Mouse (Mus musculus) lung, embryonic 15.5 days (tissue): ENCODE measurements around the gene Meis3. TPM values are rescaled to one million over a fixed set of nuclear protein-coding genes. Genes with fewer than 3 reads are reported as not detected.

ENCODE experiments used
- ATAC-seq: fragments of 200-750 bp; cut with Nextera tagmentation; 2 replicates; pipeline ENCODE4 v1.8.0; 2017; ENCODE audit warnings: moderate number of reproducible peaks, borderline replicate concordance; ENCODE audit not compliant: low FRiP score, low TSS enrichment; ENCODE audit errors: extremely low read depth
- H3K27ac ChIP-seq: fragments of 300-500 bp; sonication (generic); 2 replicates; pipeline ENCODE4 v1.5.1; 2015; ENCODE audit warnings: moderate library complexity, mild to moderate bottlenecking, inconsistent platforms
- H3K27me3 ChIP-seq: fragments of 300-500 bp; sonication (generic); 2 replicates; pipeline ENCODE4 v1.6.1; 2015; ENCODE audit warnings: inconsistent platforms
- H3K36me3 ChIP-seq: fragments of 300-500 bp; sonication (generic); 2 replicates; pipeline ENCODE4 v1.6.1; 2015; ENCODE audit warnings: inconsistent platforms
- H3K4me1 ChIP-seq: fragments of 300-500 bp; sonication (generic); 2 replicates; pipeline ENCODE4 v1.6.1; 2015; ENCODE audit warnings: inconsistent platforms
- H3K4me2 ChIP-seq: fragments of 300-500 bp; sonication (generic); 2 replicates; pipeline ENCODE4 v1.6.1; 2015; ENCODE audit warnings: inconsistent platforms, mild to moderate bottlenecking, moderate library complexity
- H3K4me3 ChIP-seq: fragments of 300-500 bp; sonication (generic); 2 replicates; pipeline ENCODE4 v1.5.1; 2015; ENCODE audit warnings: mild to moderate bottlenecking, inconsistent platforms
- H3K9ac ChIP-seq: fragments of 300-500 bp; sonication (generic); 2 replicates; pipeline ENCODE4 v1.6.1; 2015; ENCODE audit warnings: inconsistent platforms
- H3K9me3 ChIP-seq: fragments of 300-500 bp; sonication (generic); 2 replicates; pipeline ENCODE4 v1.6.1; 2016; ENCODE audit warnings: inconsistent platforms
- WGBS: fragments of 180-500 bp; shearing (Covaris S2); methylation state at CpG from one replicate; pipeline ENCODE4 v1.1.7; 2015; 5-methylcytosine and 5-hydroxymethylcytosine counted together
- polyA plus RNA-seq: library from polyadenylated mRNA; unstranded; fragments of >200 nt; fragmentation: Nextera tagmentation; extraction: Ambion mirVana; gene quantifications from 2 replicates; pipeline ENCODE4 v1.2.1, GENCODE M21; 2015

Gene Meis3
- 20.2 and 20.6 TPM in 2 replicates for polyA plus RNA-seq

DNA sequence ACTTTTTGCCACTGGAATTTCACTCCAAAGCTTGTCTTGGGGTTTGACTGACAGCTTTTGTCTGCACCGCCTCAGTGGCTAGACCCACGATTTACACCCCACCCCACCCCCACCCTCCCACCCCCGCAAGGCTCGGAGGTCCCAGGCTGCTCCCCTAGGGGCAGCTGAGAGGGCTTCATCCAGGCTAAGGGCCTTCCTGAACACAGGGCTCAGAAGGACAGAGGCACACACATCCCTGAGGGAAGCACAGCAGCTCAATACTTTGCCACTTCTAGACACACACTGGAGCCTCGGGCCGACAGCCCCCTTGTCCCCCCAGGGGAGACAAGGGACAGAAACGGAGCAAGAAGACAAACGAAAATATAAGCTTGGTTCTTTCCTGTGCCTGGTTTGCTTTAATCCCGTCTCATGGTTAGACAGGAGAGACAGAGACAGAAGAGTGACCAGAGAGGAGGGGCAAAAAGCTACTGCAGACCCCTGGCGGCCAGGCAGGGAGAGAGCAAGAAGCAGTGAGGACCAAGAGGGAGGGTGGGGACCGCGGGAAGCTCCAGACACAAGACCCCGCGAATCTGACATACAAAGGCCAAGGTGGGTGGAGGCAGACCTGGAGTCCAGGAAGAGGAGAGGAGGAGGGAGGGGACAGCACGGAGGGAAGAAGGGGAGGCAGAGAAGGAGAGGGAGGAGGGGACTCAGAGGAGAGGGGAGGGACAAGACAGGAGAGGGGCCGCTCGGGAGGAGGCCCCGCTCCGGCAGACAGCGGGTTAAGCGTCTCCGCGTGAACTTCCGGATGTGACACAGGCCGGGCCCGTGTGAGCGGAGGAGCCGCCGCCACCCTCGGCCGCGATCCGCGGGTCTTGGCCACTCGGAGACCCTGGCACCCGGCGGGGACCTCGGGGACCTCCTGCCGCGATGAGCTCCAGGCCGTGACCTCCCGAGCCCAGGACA, at the start of gene Meis3:
Meis3 (plus strand) TSS at position 494 of the 945 bp plus-strand sequence.
- WGBS, result under 1% methylated on average over 39 of the region's 42 CpGs
- Histone ChIP-seq H3K9ac (peak within 1 kb of the TSS; percentile 66), H3K27me3 (no peaks in the 10 kb centered on the region; the same call in 1 of the 2 replicates), H3K9me3 (no peaks in the 10 kb centered on the region), H3K4me3 (peak within 1 kb of the TSS; percentile 66), H3K4me2 (peak within 1 kb of the TSS; percentile 90), H3K36me3 (no peaks in the 10 kb centered on the region), H3K27ac (peak within 1 kb of the TSS; percentile 37; the same call in 1 of the 2 replicates), H3K4me1 (peaks cover 8% of the 10 kb centered on the region; the same call in 1 of the 2 replicates)
- ATAC-seq, result peak; percentile 87

DNA sequence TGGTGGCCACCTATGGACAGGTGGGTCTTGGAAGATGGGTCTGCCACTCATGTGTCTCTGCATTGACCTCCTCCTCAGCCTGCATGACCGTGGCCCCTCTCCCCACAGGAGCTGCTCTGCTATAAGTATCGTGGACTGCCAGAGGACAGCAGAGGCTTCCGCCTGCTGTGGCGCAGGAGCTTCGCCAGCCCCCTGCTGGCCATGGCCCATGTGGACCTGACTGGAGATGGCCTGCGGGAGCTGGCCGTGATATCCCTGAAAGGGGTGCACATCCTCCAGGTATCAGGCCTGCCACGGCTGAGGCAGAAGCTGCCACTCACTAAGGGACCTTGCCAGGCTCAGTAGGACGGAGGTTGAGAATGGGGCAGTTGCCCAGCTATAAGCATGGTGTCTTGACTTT, 49.1 kb upstream of the Meis3 start:
- ATAC-seq, result no peak
- H3K4me3 ChIP-seq, result no peak overlapping the region
- no peak overlapping the region for H3K9ac ChIP-seq
- no peaks in the 10 kb centered on the region for H3K36me3 ChIP-seq
- no peaks in the 10 kb centered on the region for H3K27me3 ChIP-seq
- no peak overlapping the region for H3K4me2 ChIP-seq
- H3K27ac ChIP-seq, result no peak overlapping the region
- H3K9me3 ChIP-seq, result no peaks in the 10 kb centered on the region
- WGBS, result 74% methylated on average over 9 of the region's 9 CpGs
- peaks cover 21% of the 10 kb centered on the region for H3K4me1 ChIP-seq

DNA sequence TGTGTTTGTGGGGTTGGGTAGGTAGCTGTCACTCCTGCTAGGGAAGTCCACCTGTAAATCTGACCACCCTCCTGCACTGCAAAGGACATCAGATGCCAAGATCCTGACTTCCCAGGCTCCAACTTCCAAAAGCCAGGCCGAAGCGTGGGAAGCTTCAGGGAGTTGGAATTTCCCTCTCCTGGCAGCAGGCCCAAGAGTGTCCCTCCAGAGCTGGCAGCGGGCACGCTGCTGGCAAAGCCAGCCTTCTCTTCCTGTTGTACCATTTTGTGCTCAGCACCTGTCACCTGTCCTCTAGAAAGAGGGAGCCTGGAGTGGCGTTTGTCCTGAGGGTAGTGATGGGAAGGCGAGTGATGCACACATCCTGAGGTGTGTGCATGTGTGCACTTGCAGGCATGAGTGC, 46.5 kb upstream of the Meis3 start:
- Histone ChIP-seq H3K9ac (no peak overlapping the region), H3K9me3 (no peaks in the 10 kb centered on the region), H3K27ac (no peak overlapping the region), H3K4me3 (no peak overlapping the region), H3K27me3 (peaks cover 6% of the 10 kb centered on the region; the same call in 1 of the 2 replicates), H3K4me1 (peaks cover 33% of the 10 kb centered on the region), H3K36me3 (no peaks in the 10 kb centered on the region), H3K4me2 (no peak overlapping the region)
- WGBS, result 69% methylated on average over 6 of the region's 6 CpGs
- no peak for ATAC-seq

DNA sequence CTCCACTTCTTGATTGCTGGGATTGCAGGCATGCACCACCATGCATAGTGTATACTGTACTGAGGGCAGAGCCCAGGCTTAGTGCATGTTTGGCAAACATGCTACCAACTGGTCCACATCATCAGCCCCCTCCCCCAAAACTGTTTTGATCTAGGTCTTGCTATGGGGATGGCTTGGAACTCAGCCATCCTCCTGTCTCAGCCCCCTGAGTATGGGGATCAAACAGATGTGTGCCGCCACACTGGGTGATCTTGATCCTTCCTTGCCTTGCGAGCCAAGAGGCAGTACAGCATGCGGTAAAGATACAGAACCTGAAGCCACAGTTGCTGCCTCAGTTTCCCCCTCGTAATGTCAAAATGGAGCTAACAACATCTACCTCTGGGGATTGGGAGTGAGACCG, 46.0 kb upstream of the Meis3 start:
- Histone ChIP-seq H3K27ac (no peak overlapping the region), H3K9ac (no peak overlapping the region)
- WGBS, result 63% methylated on average over 5 of the region's 5 CpGs

DNA sequence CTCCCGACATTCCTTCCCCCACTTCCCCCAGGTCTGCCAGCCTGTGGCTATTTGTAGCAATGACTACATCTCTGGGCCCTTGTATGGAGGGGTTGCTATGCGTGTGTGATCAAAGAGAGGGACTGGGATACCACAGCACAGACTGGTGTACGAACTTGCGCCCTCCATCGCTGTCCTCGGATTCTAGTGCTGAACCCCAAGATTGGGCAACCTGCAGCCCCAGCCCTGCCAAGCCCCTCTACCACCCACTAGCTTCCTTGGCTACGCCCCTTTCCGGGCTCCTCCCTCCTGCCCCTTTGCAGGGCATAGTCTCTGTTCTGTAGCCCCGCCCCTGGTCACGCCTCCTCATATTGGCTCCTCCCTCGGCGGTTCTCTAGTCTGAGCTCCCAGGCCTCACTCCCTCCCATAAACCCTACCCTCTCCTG, 45.5 kb upstream of the Meis3 start, which contains the start of gene Slc8a2:
Slc8a2 (plus strand) TSS at position 406 of the 425 bp plus-strand sequence.
- no peaks in the 10 kb centered on the region for H3K9me3 ChIP-seq
- H3K4me1 ChIP-seq, result peaks cover 33% of the 10 kb centered on the region
- H3K9ac ChIP-seq, result peak within 1 kb of the TSS; percentile 52
- peak within 1 kb of the TSS; percentile 80 for H3K4me2 ChIP-seq
- peak within 1 kb of the TSS; percentile 47 for H3K4me3 ChIP-seq
- WGBS, result 3% methylated on average over 12 of the region's 12 CpGs
- peak within 1 kb of the TSS; percentile 52; the same call in 1 of the 2 replicates for H3K27ac ChIP-seq
- no peaks in the 10 kb centered on the region for H3K36me3 ChIP-seq
- peaks cover 6% of the 10 kb centered on the region; the same call in 1 of the 2 replicates for H3K27me3 ChIP-seq
- peak; percentile 85 for ATAC-seq

More for the DNA sequence above, 46.0 kb upstream of the Meis3 start:
- ATAC-seq, result no peak
- H3K4me1 ChIP-seq, result peaks cover 33% of the 10 kb centered on the region
- H3K36me3 ChIP-seq, result no peaks in the 10 kb centered on the region
- no peak overlapping the region for H3K4me3 ChIP-seq
- H3K4me2 ChIP-seq, result peak overlapping the region; percentile 80
- H3K9me3 ChIP-seq, result no peaks in the 10 kb centered on the region
- peaks cover 6% of the 10 kb centered on the region; the same call in 1 of the 2 replicates for H3K27me3 ChIP-seq

DNA sequence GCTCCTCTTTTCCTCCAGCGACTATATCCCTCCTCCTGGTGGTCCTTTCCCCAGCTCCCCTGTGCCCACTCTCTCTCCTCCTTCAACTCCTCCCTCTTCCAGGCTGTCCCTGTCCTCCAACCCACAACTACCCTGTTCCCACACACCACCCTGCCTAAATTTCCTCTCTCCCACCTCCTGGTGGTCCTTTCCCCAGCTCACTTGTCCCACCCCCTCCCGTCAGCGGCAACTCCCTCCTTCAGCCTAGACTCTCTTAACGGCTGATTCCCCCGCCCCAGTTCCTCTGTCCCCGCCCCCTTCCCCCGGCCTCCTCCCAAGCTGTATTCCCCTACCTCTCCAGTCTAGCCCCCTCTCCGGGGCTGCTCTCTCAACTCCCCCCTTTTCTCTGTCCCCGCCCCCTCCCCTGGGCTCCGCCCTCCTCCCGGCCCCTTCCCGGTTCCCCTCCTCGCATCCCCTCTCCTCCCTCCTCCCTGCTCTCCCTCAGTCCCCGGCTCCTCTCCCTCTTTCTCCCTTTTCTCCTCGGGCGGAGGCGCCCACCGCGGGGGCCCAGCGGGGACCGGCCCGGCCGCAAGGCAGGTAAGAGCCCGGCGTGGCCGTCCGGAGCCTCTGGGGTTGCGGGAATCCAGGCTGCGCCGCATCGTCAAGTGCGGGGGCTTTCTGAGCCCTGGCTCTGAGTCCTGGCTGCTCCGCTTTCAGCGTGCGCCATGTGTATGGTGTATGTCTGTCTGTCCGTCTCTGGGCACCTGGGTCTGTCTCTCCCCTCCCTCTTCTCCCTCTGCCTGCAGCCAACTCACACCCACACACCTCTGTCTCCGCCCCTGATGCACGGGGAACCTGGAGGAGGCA, 44.8 kb upstream of the Meis3 start:
- Histone ChIP-seq H3K36me3 (no peaks in the 10 kb centered on the region), H3K27me3 (peaks cover 6% of the 10 kb centered on the region; the same call in 1 of the 2 replicates), H3K4me2 (peak overlapping the region; percentile 80), H3K27ac (peak overlapping the region; percentile 52; the same call in 1 of the 2 replicates), H3K9ac (peak overlapping the region; percentile 52), H3K9me3 (no peaks in the 10 kb centered on the region), H3K4me3 (peak overlapping the region; percentile 47), H3K4me1 (peaks cover 33% of the 10 kb centered on the region)
- peak; percentile 82 for ATAC-seq
- WGBS, result under 1% methylated on average over 37 of the region's 38 CpGs

DNA sequence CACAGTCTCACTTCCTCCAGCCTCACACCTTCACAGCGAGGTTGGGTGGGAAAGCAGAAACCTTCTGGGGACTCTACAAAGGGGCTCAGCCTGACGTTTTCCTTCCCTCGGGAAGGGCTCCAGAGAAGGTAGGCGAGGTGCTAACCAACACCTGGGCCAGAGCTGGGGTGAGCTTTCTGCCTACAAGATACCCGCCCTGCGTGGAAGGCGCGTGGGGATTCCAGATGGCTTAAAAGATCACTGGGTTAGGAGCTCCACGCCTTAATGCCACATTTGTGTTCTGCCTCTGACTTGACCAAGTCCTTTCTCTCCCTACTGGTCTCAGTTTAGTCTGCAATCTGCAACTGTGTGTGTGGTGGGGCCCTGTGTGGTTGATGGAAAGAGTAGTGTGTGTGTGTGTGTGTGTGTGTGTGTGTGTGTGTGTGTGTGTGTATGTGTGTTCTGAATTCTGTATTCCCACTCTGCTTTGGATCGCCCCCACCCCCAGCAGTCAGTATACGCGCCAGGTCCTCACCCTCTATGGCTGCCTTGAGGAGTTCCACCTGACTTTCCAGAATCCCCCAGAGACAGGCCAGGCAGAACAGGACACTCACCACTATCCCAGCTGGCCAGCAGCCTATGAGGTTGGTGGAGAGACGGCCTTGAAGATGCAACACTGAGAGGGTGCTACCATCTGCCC, 43.8 kb upstream of the Meis3 start:
- H3K36me3 ChIP-seq, result no peaks in the 10 kb centered on the region
- peak overlapping the region; percentile 80 for H3K4me2 ChIP-seq
- H3K9ac ChIP-seq, result no peak overlapping the region
- no peak overlapping the region for H3K27ac ChIP-seq
- H3K9me3 ChIP-seq, result no peaks in the 10 kb centered on the region
- peaks cover 33% of the 10 kb centered on the region for H3K4me1 ChIP-seq
- H3K27me3 ChIP-seq, result peaks cover 6% of the 10 kb centered on the region; the same call in 1 of the 2 replicates
- ATAC-seq, result no peak
- 27% methylated on average over 13 of the region's 13 CpGs for WGBS
- peak overlapping the region; percentile 47 for H3K4me3 ChIP-seq

DNA sequence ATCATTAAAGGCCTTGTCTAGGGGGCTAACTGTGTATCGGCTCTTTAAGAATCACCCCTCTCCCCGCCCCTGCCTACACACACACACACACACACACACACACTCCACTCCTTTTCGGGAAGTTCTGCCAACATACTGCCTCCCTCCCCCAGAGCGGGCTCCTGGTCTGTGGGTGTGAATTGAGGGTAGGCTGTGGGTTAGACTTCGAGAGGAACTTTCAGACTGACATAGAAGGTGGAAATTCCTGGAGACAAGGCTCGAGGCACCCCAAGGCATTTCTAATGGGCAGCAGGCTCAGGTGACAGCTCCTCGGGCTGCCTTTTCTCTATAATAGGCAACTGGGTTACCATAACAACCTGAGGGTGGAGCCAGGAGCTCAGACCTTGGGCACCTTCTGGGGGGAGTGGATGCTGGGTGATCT, 42.7 kb upstream of the Meis3 start:
- H3K4me2 ChIP-seq, result no peak overlapping the region

DNA sequence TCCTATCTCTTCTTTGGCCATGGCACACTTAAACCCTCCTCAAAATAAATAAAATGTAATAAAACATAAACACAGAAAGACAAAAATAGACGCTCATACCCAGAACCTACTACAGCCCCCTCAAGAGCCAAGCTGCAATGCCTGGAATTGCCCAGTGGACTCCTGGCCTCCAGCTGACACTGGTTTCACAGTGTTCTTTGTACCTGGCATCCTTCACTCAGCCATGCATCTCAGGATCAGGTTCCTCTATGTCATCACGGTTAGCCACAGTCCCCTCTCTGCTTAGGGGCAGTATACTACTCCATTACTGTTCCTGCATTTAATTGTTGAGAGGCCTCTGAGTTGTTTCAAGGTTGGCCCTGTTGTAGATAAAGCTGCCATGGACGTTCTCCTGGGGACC, 42.0 kb upstream of the Meis3 start:
- Histone ChIP-seq H3K9ac (no peak overlapping the region), H3K4me2 (no peak overlapping the region), H3K27ac (no peak overlapping the region), H3K4me1 (peaks cover 33% of the 10 kb centered on the region), H3K4me3 (no peak overlapping the region), H3K9me3 (no peaks in the 10 kb centered on the region), H3K36me3 (no peaks in the 10 kb centered on the region), H3K27me3 (peaks cover 6% of the 10 kb centered on the region; the same call in 1 of the 2 replicates)
- 48% methylated on average over 3 of the region's 3 CpGs for WGBS
- ATAC-seq, result no peak

More for the DNA sequence above, 42.7 kb upstream of the Meis3 start:
- 6% methylated on average over 7 of the region's 7 CpGs for WGBS
- Histone ChIP-seq H3K4me1 (peaks cover 33% of the 10 kb centered on the region), H3K27me3 (peaks cover 6% of the 10 kb centered on the region; the same call in 1 of the 2 replicates), H3K27ac (no peak overlapping the region), H3K4me3 (no peak overlapping the region), H3K9ac (no peak overlapping the region), H3K9me3 (no peaks in the 10 kb centered on the region), H3K36me3 (no peaks in the 10 kb centered on the region)
- no peak for ATAC-seq

DNA sequence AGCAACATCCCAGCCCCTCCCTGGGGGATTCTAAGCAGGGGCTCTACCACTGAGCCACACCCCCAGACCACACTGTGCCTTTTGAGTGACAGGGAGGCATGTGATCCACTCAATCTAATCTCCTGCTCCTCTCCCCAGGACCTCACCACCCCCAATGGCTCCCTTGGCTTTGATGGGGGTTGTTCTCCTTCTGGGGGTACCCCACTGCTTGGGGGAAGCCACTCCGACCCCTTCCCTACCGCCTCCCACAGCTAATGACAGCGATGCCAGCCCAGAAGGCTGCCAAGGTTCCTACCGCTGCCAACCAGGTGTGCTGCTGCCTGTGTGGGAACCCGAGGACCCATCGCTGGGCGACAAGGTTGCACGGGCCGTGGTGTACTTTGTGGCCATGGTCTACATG, 41.2 kb upstream of the Meis3 start:
- Histone ChIP-seq H3K27me3 (peaks cover 6% of the 10 kb centered on the region; the same call in 1 of the 2 replicates), H3K36me3 (no peaks in the 10 kb centered on the region), H3K4me1 (peaks cover 33% of the 10 kb centered on the region), H3K27ac (no peak overlapping the region), H3K4me2 (no peak overlapping the region), H3K4me3 (no peak overlapping the region), H3K9ac (no peak overlapping the region), H3K9me3 (no peaks in the 10 kb centered on the region)
- ATAC-seq, result no peak
- 89% methylated on average over 9 of the region's 9 CpGs for WGBS

DNA sequence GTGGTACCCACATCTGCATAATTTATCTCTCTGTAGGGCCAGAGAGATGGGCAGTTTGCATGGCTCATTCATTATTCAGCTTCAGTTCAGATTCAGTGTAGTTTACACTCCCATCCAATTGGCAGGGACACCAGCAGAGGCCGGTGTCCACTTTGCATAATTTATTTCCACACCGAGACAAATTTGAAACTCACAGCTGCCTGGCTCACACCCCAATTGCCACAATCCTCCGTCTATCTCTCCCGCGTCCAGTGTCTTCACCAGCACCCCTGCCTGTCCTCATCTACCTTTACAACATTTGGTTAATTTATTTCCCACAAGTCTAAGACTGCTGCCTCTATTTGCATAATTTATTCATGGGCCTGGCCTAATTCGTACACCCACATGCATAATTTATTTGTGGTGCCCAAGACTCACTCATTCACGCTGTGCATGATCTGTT, 39.9 kb upstream of the Meis3 start:
- H3K27ac ChIP-seq, result no peak overlapping the region
- H3K9me3 ChIP-seq, result no peaks in the 10 kb centered on the region
- no peak overlapping the region for H3K4me2 ChIP-seq
- peaks cover 21% of the 10 kb centered on the region for H3K4me1 ChIP-seq
- H3K9ac ChIP-seq, result no peak overlapping the region
- ATAC-seq, result no peak
- no peaks in the 10 kb centered on the region for H3K36me3 ChIP-seq
- peaks cover 6% of the 10 kb centered on the region; the same call in 1 of the 2 replicates for H3K27me3 ChIP-seq
- H3K4me3 ChIP-seq, result no peak overlapping the region
- 67% methylated on average over 7 of the region's 7 CpGs for WGBS
